Mouse (Mus musculus) kidney, adult 9 months (tissue): ENCODE measurements at regions not wholly inside any gene's neighbourhood (a gene's known extent, or its start where the extent isn't known, plus 50 kb on each side); places are given as distances from the start of the nearest gene placed in this dataset.
"Not testable (repeated sequence)": the region's sequence is repeated elsewhere in the genome, so short reads cannot be mapped to it uniquely, and the experiment has no call there.

ENCODE experiments used
- DNase-seq: peaks from one replicate; pipeline ENCODE4 v3.0.0; 2022

DNA sequence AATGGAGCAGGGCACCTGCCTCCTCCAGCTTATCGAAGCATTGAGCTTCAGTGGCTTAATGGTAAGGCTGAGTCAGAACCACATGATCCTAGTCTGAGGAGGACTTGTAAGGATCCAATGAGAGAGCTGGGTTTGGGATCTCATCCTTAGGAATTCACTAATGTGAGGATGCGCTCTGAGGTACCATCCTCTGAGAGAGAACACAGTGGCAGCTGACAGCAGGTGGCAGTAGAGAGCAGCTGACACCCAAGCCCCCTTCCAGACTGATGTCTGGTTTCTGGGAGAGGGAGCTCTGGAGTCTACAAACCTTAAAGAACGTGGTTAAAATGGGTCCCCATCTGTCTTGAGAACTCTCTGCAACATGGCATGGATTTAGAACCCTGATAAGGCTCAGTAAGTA is 137.8 kb downstream of the B3glct start:
- DNase-seq: peak; percentile 30

DNA sequence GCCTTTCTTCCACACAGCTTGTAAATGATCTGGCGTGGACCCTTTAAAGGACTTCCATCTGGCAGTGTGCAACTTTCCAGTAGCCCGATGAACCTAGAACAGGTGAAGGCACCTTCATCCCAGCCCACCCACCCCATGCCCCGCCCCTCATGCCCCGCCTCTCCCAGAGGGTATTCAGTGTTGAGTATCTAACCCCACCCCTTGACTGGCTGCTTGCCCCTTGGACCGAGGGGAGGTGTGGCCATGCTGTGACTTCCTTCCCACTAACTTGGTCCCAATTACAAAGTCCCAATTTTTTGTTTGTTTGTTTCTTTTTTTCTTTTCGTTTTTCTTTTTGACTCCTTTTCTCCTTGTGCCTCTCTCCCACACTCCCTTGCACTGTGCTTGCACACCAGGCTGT is 140.8 kb downstream of the B3glct start:
- no peak for DNase-seq

GRCm38 (mm10) chr5:149823821-149824220 is 145.8 kb downstream of the B3glct start:
- DNase-seq: no peak

GRCm38 (mm10) chr5:149827599-149827998 is 149.6 kb downstream of the B3glct start:
- no peak for DNase-seq

DNA sequence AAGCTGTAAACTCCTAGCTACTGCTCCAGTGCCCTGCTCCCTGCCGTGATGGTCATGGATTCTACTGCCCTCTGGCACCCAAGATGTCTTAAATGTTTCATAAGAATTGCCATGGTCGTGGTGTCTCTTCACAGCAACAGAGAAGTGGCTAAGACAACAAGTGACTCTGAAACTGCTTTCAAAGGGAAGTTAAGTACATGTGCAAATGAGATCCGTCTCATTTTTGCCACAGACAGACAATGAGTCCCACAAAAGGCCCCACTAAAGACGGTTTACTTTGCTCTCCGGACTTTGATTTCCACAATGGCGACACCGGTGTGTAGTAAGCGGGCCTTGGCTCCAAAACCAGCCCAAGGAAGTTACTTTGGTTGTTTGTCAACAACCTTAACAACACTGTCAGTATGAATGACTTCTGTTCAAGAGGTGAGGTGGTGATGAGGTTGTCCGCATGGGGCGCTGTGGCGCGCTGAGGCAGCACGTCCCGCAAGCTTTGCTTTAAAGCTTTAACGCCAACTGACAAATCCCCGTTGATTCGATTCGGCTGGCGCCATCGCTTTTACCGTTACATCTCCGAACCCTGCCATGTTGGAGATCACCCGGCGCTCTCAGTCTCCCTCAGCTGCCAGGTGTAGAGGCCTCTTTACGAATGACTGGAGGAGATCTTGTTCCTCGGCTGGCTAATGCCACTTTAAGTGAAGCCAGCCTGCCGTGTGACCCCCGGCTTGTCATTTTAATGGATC is 153.3 kb downstream of the B3glct start:
- DNase-seq: peak; percentile 60

DNA sequence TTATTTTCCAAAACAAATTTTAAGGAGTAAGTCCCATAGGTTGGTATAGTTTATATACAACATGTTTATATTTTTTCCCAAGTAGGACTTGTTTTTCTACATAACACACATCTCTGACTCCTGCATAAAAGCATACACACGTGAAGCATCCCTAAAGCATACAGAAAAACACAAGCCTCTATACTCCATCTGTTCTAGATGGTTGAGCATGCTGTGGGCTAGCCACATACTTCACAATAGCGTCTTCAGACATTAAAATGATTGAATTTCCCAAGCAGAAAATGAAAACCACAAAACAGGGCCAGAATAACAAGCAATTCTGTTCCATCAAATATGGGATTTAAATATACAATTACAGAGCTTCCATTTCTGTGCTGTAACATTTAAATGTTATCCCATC is 159.3 kb downstream of the B3glct start:
- no peak for DNase-seq

GRCm38 (mm10) chr5:149842491-149842890 is 164.5 kb downstream of the B3glct start:
- DNase-seq: no peak

- DNase-seq: no peak
Measured at GRCm38 (mm10) chr5:149843310-149843709, 165.3 kb downstream of the B3glct start.

DNA sequence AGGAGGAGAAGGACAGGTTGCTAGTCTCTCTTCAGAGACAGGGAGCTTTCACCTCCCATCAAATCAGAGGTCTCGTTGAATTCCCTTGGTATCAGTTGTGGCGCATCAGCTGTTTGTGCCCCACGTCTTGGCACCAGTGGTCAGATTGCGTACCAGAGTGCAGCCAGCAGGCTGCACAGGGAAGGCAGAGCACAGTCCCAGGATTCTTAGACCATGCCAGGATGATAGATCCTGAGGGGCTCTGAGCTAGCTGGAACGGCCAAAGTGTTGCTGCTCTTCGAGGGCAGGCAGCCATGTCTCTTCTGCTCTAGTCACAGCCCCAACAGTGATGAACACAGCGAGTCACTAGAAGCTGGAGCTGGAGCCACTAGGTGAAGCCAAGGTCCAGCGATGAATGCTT is 167.2 kb downstream of the B3glct start:
- no peak for DNase-seq

GRCm38 (mm10) chr5:149848465-149848864 is 170.0 kb upstream of the Rxfp2 start:
- no peak for DNase-seq

- peak; percentile 70 for DNase-seq
Measured at GRCm38 (mm10) chr5:149851011-149851410, 167.5 kb upstream of the Rxfp2 start.

DNA sequence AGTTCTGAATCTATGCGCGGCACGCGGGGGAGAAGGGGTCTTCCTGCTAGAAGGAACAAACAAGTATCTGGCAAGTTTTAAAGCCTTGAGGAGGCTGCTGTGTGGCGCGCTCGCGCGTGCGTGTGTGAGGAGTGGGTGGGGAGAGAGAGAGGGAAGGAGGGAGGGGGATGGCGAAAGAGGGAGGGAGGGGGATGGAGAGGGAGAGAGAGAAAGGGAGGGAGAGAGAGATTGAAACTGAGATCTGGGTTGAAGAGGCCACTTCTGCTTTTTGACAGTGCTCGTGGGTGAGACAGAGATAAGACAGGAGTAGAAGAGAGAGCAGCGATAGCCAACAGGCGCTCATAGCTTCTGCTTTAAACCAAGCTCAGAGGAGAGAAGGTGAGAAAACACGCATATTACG is 166.0 kb upstream of the Rxfp2 start:
- no peak for DNase-seq

DNA sequence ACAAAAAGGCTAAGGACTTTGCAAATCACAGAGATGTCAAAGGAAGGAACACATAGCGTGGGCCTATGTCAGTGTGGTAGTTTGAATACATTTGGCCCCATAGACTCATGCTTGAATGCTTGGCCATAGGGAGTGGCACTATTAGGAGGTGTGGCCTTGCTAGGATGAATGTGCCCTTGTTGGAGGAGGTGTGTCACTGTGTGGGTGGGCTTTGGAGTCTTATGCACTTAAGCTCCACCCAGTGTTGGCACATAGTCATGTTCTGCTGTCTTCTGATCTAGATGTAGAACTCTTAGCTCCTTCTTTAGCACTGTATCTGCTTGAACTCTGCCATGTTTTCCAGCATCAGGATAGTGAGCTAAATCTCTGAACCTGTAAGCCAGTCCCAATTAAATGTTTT is 162.4 kb upstream of the Rxfp2 start:
- no peak for DNase-seq

GRCm38 (mm10) chr5:149857019-149857418 is 161.5 kb upstream of the Rxfp2 start:
- DNase-seq: no peak

GRCm38 (mm10) chr5:149861489-149861962 is 156.9 kb upstream of the Rxfp2 start:
- peak; percentile 59 for DNase-seq

DNA sequence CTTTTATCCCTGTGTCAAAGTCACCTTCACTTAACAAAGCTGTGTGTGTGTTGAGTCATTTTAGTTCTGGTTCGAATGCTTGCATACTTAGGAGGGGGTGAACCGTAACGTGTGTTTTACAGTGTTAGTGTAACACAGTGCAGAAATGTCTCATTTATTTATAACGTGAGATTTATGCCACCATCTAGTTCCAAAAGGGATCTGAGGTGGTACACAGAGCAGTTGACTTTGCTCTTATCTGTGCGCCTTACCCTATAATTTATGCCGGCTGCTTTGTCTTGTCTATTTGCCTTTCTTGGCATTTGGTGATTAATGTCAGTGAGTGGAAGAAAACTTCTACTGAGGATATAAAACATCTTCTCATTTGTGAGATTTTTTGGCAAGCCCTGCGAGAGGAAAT is 150.5 kb upstream of the Rxfp2 start:
- DNase-seq: peak; percentile 29

DNA sequence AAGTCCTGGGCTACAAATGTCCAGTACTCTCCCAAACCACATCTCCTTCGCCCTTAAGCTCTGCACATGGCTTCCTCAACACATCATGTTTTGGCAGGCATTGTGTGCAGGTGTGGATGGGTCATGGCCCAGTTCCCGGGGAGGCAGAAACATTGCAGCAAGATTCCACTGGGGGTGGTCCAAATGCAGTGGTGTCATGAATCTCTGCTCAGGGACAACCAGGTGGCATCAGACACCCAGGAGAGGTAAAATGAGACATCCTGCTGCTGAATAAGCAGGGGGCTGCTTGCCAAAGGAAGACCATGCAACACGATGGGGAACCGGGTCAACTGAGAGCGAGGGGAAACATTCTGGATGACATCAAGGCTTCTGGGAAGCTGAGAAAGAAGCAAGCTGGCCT is 149.0 kb upstream of the Rxfp2 start:
- DNase-seq: no peak

- no peak for DNase-seq
Measured at GRCm38 (mm10) chr5:149870596-149870995, 147.9 kb upstream of the Rxfp2 start.

GRCm38 (mm10) chr5:149871521-149871920 is 147.0 kb upstream of the Rxfp2 start:
- DNase-seq: no peak

GRCm38 (mm10) chr5:149873482-149874002 is 144.9 kb upstream of the Rxfp2 start:
- DNase-seq: no peak

DNA sequence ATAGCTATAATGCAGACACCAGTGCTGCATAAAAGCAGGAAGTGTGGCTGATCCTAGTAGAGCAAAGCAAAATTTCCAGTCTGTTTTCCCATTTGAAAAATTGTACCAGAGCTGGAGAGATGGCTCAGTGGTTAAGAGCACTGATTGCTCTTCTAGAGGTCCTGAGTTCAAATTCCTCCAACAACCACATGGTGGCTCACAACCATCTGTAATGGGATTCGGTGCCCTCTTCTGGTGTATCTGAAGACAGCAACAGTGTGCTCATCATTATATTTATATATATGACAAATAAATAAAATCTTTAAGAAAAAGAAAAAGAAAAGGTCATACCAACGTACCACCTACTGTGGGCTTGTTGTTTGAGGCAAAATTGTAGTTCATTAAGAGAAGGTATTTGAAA is 144.1 kb upstream of the Rxfp2 start:
- DNase-seq: no peak

DNA sequence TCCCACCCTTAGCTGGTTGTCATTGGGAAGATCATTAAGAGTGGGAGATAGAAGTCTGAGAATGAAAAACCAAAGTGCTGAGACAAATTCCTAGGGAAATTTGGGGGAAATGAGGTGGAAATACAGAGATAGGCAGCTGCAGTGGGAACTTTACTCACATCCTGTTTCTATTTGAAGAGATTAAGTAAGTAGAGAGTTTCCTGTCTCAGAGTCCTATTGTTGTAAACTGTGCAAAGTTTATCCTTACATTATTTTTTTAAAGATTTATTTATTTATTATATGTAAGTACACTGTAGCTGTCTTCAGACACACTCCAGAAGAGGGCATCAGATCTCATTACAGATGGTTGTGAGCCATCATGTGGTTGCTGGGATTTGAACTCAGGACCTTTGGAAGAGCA is 126.0 kb upstream of the Rxfp2 start:
- not testable (repeated sequence) for DNase-seq

DNA sequence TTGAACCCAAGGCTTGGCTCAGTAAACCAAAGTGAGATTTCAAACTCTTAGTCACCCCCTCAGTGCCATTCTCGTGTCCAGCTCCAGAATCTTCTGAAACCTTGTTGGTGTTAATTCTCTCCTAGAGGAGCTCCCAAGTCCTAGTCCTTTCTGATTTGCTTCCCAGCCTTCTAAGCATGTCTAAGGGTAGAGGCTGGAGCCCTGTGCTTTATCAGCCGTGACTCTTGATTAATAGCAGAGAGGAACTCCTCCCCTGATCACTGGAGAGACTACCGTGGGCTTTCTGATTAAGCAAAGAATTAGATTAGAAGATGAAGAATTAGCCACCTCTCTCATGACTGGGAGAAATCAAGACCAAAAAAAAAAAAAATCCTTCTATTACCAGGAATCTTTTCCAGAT is 111.5 kb upstream of the Rxfp2 start:
- no peak for DNase-seq

- peak; percentile 9 for DNase-seq
Measured at GRCm38 (mm10) chr5:149908376-149909078, 109.9 kb upstream of the Rxfp2 start.
